Mouse (Mus musculus): ENCODE results near the gene Xlr3a. TPM values are rescaled to one million over a fixed set of nuclear protein-coding genes. Genes with fewer than 3 reads are reported as not detected.
"Not testable (repeated sequence)": the region's sequence is repeated elsewhere in the genome, so short reads cannot be mapped to it uniquely, and the experiment has no call there.

Gene Xlr3a
- total and polyA plus RNA-seq, 3 experiments = 10.5 to 24.1 (median 18.1) TPM

- H3K9ac ChIP-seq (ENCODE audit: insufficient read depth, low read depth); DNase-seq (ENCODE audit: extremely low read depth); H3K79me2 ChIP-seq (replicated peaks; ENCODE audit: control insufficient read depth, extremely low read depth, insufficient read depth, poor library complexity, severe bottlenecking); H3K27ac ChIP-seq (ENCODE audit: insufficient read depth, low read depth); H3K36me3 ChIP-seq (replicated peaks in 1 of 2; ENCODE audit: control insufficient read depth in 1 of 2, insufficient read depth in 1 of 2, low read length in 1 of 2); dilution Hi-C loops (cut with MboI; ENCODE audit: extremely low pct_ligation_motif_present, extremely low pct_unique_long_range_greater_than_20kb, low sequenced_read_pairs); in situ Hi-C loops (cut with MboI; ENCODE audit: low pct_ligation_motif_present, low pct_unique_long_range_greater_than_20kb, low sequenced_read_pairs); H3K27me3 ChIP-seq (replicated peaks); H3K4me3 ChIP-seq (replicated peaks in 1 of 3; ENCODE audit: low read depth in 2 of 3, low read length in 2 of 3, poor library complexity in 1 of 3); H3K9me3 ChIP-seq (replicated peaks; ENCODE audit: low read length); H3K4me1 ChIP-seq (ENCODE audit: control insufficient read depth in 1 of 2, insufficient read depth in 2 of 2); H3K4me2 ChIP-seq (ENCODE audit: insufficient read depth, low read depth, poor library complexity, severe bottlenecking): not testable (repeated sequence)
Observed at GRCm38 (mm10) chrX:73066765-73067312, 30.1 kb downstream of the Xlr3a start.

GRCm38 (mm10) chrX:73064415-73064793 is 32.5 kb downstream of the Xlr3a start, which contains the start of gene Pnma3:
TSS of gene Pnma3 (plus strand) at chrX:73064787.
- Histone ChIP-seq H3K4me2 (ENCODE audit: insufficient read depth, low read depth, poor library complexity, severe bottlenecking) (no peak within 1 kb of the TSS), H3K36me3 (replicated peaks in 1 of 2; ENCODE audit: control insufficient read depth in 1 of 2, insufficient read depth in 1 of 2, low read length in 1 of 2) (no peaks in the 10 kb centered on the region), H3K27ac (ENCODE audit: insufficient read depth, low read depth) (no peak within 1 kb of the TSS), H3K4me1 (ENCODE audit: control insufficient read depth in 1 of 2, insufficient read depth in 2 of 2) (no peaks in the 10 kb centered on the region), H3K79me2 (replicated peaks; ENCODE audit: control insufficient read depth, extremely low read depth, insufficient read depth, poor library complexity, severe bottlenecking) (no peaks in the 10 kb centered on the region), H3K9ac (ENCODE audit: insufficient read depth, low read depth) (no peak within 1 kb of the TSS), H3K9me3 (replicated peaks; ENCODE audit: low read length) (no peaks in the 10 kb centered on the region), H3K4me3 (replicated peaks in 1 of 3; ENCODE audit: low read depth in 2 of 3, low read length in 2 of 3, poor library complexity in 1 of 3) (no peak within 1 kb of the TSS), H3K27me3 (replicated peaks) (no peaks in the 10 kb centered on the region)
- no peak for TF ChIP-seq TCF12 (IDR thresholded peaks at IDR 0.05; ENCODE audit: low read depth, low read length)
- TF ChIP-seq JUN (IDR thresholded peaks at IDR 0.05; ENCODE audit: insufficient read depth, low read depth, low read length) = no peak
- no peak for TF ChIP-seq GABPA (IDR thresholded peaks at IDR 0.05; ENCODE audit: insufficient replicate concordance, low read depth, low read length)
- DNase-seq (ENCODE audit: extremely low read depth) = no peak
- dilution Hi-C loops (cut with MboI; ENCODE audit: extremely low pct_ligation_motif_present, extremely low pct_unique_long_range_greater_than_20kb, low sequenced_read_pairs) = no loop called here
- in situ Hi-C loops (cut with MboI; ENCODE audit: low pct_ligation_motif_present, low pct_unique_long_range_greater_than_20kb, low sequenced_read_pairs) = no loop called here

GRCm38 (mm10) chrX:73063512-73064414 is 33.1 kb downstream of the Xlr3a start:
- H3K4me3 ChIP-seq (replicated peaks in 1 of 3; ENCODE audit: low read depth in 2 of 3, low read length in 2 of 3, poor library complexity in 1 of 3) = no peak overlapping the region
- no peak for TF ChIP-seq RCOR1 (conservative IDR thresholded peaks at IDR 0.05; ENCODE audit: low read depth, low read length)
- no peak for TF ChIP-seq USF2 (conservative IDR thresholded peaks at IDR 0.05; ENCODE audit: low read depth, low read length)
- no peak for TF ChIP-seq JUND (conservative IDR thresholded peaks at IDR 0.05; ENCODE audit: low read depth, low read length)
- no peak for TF ChIP-seq POLR2AphosphoS2 (IDR thresholded peaks at IDR 0.05; ENCODE audit: low read depth, low read length)
- no peak overlapping the region for H3K4me2 ChIP-seq (ENCODE audit: insufficient read depth, low read depth, poor library complexity, severe bottlenecking)
- dilution Hi-C loops (cut with MboI; ENCODE audit: extremely low pct_ligation_motif_present, extremely low pct_unique_long_range_greater_than_20kb, low sequenced_read_pairs) (no loop called here), in situ Hi-C loops (cut with MboI; ENCODE audit: low pct_ligation_motif_present, low pct_unique_long_range_greater_than_20kb, low sequenced_read_pairs) (no loop called here)
- no peak overlapping the region for H3K27ac ChIP-seq (ENCODE audit: insufficient read depth, low read depth)
- no peaks in the 10 kb centered on the region for H3K27me3 ChIP-seq (replicated peaks)
- H3K9me3 ChIP-seq (replicated peaks; ENCODE audit: low read length) = no peaks in the 10 kb centered on the region
- no peak overlapping the region for H3K9ac ChIP-seq (ENCODE audit: insufficient read depth, low read depth)
- no peaks in the 10 kb centered on the region for H3K79me2 ChIP-seq (replicated peaks; ENCODE audit: control insufficient read depth, extremely low read depth, insufficient read depth, poor library complexity, severe bottlenecking)
- H3K4me1 ChIP-seq (ENCODE audit: control insufficient read depth in 1 of 2, insufficient read depth in 2 of 2) = no peaks in the 10 kb centered on the region
- no peak for DNase-seq (ENCODE audit: extremely low read depth)
- no peaks in the 10 kb centered on the region for H3K36me3 ChIP-seq (replicated peaks in 1 of 2; ENCODE audit: control insufficient read depth in 1 of 2, insufficient read depth in 1 of 2, low read length in 1 of 2)
